Mouse (Mus musculus) forebrain, embryonic 11.5 days (tissue): ENCODE data around the gene Sult6b1. TPM values are rescaled to one million over a fixed set of nuclear protein-coding genes. Genes with fewer than 3 reads are reported as not detected.

Experiments
- ATAC-seq: fragments of 200-750 bp; cut with Nextera tagmentation; replicated peaks from 2 replicates; pipeline ENCODE4 v1.8.0; 2017; ENCODE audit warnings: moderate TSS enrichment; ENCODE audit not compliant: low FRiP score
- DNase-seq: peaks from one replicate; pipeline ENCODE4 v3.0.0-alpha.2; 2017; ENCODE audit warnings: low spot score
- H3K27ac ChIP-seq: fragments of 300-500 bp; sonication (generic); 2 replicates; pipeline ENCODE4 v1.5.1; 2014; ENCODE audit warnings: low read depth, low read length
- H3K27me3 ChIP-seq: fragments of 300-500 bp; sonication (generic); 2 replicates; pipeline ENCODE4 v1.6.1; 2014; ENCODE audit warnings: mild to moderate bottlenecking, low read length, mixed read lengths; ENCODE audit not compliant: control insufficient read depth, insufficient read depth
- H3K36me3 ChIP-seq: fragments of 300-500 bp; sonication (generic); 2 replicates; pipeline ENCODE4 v1.6.1; 2014; ENCODE audit warnings: mild to moderate bottlenecking, low read length, moderate library complexity, mixed read lengths; ENCODE audit not compliant: control insufficient read depth, insufficient read depth
- H3K4me1 ChIP-seq: fragments of 300-500 bp; sonication (generic); replicated peaks from 2 replicates; pipeline ENCODE4 v1.6.1; 2014; ENCODE audit warnings: low read length, mixed read lengths; ENCODE audit not compliant: control insufficient read depth, insufficient read depth
- H3K4me2 ChIP-seq: fragments of 300-500 bp; sonication (generic); 2 replicates; pipeline ENCODE4 v1.6.1; 2014; ENCODE audit warnings: low read depth, mild to moderate bottlenecking, low read length, moderate library complexity, mixed read lengths; ENCODE audit not compliant: severe bottlenecking
- H3K4me3 ChIP-seq: fragments of 300-500 bp; sonication (generic); 2 replicates; pipeline ENCODE4 v1.5.1; 2014; ENCODE audit warnings: low read depth, low read length
- H3K9ac ChIP-seq: fragments of 300-500 bp; sonication (generic); 2 replicates; pipeline ENCODE4 v1.6.1; 2014; ENCODE audit warnings: low read length
- H3K9me3 ChIP-seq: fragments of 300-500 bp; sonication (generic); 2 replicates; pipeline ENCODE4 v1.6.1; 2016; ENCODE audit warnings: low read length, mixed read lengths; ENCODE audit not compliant: control insufficient read depth
- WGBS: fragments of 180-500 bp; shearing (Covaris S2); extraction: QIAGEN DNeasy Blood & Tissue Kit; methylation state at CpG from one replicate; pipeline ENCODE4 v1.1.7; 2014; 5-methylcytosine and 5-hydroxymethylcytosine counted together
- polyA plus RNA-seq: library from polyadenylated mRNA; unstranded; fragments of >200 nt; fragmentation: Nextera tagmentation; extraction: Ambion mirVana; gene quantifications from 2 replicates; pipeline ENCODE4 v1.2.1, GENCODE M21; 2014

Gene Sult6b1
- 0.33 TPM in 1 of 2 replicates, not detected in the other for polyA plus RNA-seq

GRCm38 (mm10) chr17:78906892-78907291 is at the start of gene Sult6b1:
TSS of gene Sult6b1 (minus strand) at chr17:78906992.
- no peak within 1 kb of the TSS for H3K9ac ChIP-seq
- H3K4me3 ChIP-seq, result no peak within 1 kb of the TSS
- no peak for ATAC-seq
- H3K27ac ChIP-seq, result no peak within 1 kb of the TSS
- 84% methylated on average over 5 of the region's 5 CpGs for WGBS
- no peaks in the 10 kb centered on the region for H3K27me3 ChIP-seq
- no peak for DNase-seq
- no peaks in the 10 kb centered on the region for H3K9me3 ChIP-seq
- H3K4me1 ChIP-seq, result no peaks in the 10 kb centered on the region
- no peaks in the 10 kb centered on the region for H3K36me3 ChIP-seq
- no peak within 1 kb of the TSS for H3K4me2 ChIP-seq

GRCm38 (mm10) chr17:78953240-78953639 is 46.4 kb upstream of the Sult6b1 start:
- H3K27me3 ChIP-seq, result no peaks in the 10 kb centered on the region
- H3K27ac ChIP-seq, result no peak overlapping the region
- no peak overlapping the region for H3K4me3 ChIP-seq
- H3K4me2 ChIP-seq, result no peak overlapping the region
- H3K9me3 ChIP-seq, result no peaks in the 10 kb centered on the region
- 93% methylated on average over 8 of the region's 8 CpGs for WGBS
- peaks cover 2% of the 10 kb centered on the region; the same call in 1 of the 2 replicates for H3K36me3 ChIP-seq
- no peak overlapping the region for H3K9ac ChIP-seq
- H3K4me1 ChIP-seq, result no peaks in the 10 kb centered on the region
- no peak for DNase-seq
- no peak for ATAC-seq

GRCm38 (mm10) chr17:78952070-78952469 is 45.3 kb upstream of the Sult6b1 start:
- WGBS, result 90% methylated on average over 5 of the region's 5 CpGs
- no peaks in the 10 kb centered on the region for H3K9me3 ChIP-seq
- DNase-seq (no peak), ATAC-seq (no peak)
- no peak overlapping the region for H3K4me2 ChIP-seq
- no peaks in the 10 kb centered on the region for H3K4me1 ChIP-seq
- H3K36me3 ChIP-seq, result peaks cover 2% of the 10 kb centered on the region; the same call in 1 of the 2 replicates
- no peak overlapping the region for H3K27ac ChIP-seq
- no peak overlapping the region for H3K9ac ChIP-seq
- H3K4me3 ChIP-seq, result no peak overlapping the region
- H3K27me3 ChIP-seq, result no peaks in the 10 kb centered on the region

GRCm38 (mm10) chr17:78951225-78951624 is 44.4 kb upstream of the Sult6b1 start:
- H3K27me3 ChIP-seq, result no peaks in the 10 kb centered on the region
- H3K4me1 ChIP-seq, result no peaks in the 10 kb centered on the region
- no peak overlapping the region for H3K4me2 ChIP-seq
- WGBS, result 97% methylated on average over 5 of the region's 5 CpGs
- H3K36me3 ChIP-seq, result peaks cover 2% of the 10 kb centered on the region; the same call in 1 of the 2 replicates
- no peak for ATAC-seq
- no peaks in the 10 kb centered on the region for H3K9me3 ChIP-seq
- no peak overlapping the region for H3K4me3 ChIP-seq
- no peak overlapping the region for H3K27ac ChIP-seq
- no peak overlapping the region for H3K9ac ChIP-seq
- no peak for DNase-seq

- H3K27me3 ChIP-seq, result no peaks in the 10 kb centered on the region
- no peak overlapping the region for H3K9ac ChIP-seq
- DNase-seq, result no peak
- H3K9me3 ChIP-seq, result no peaks in the 10 kb centered on the region
- no peaks in the 10 kb centered on the region; the same call in 1 of the 2 replicates for H3K36me3 ChIP-seq
- H3K27ac ChIP-seq, result no peak overlapping the region
- no peak overlapping the region for H3K4me2 ChIP-seq
- H3K4me1 ChIP-seq, result 0 out of 2 replicates have a peak, but pooled peaks cover under 1% of the 10 kb centered on the region
- no peak overlapping the region for H3K4me3 ChIP-seq
- 61% methylated on average over 11 of the region's 11 CpGs for WGBS
- ATAC-seq, result no peak
These were observed 35.8 kb upstream of the Sult6b1 start for GRCm38 (mm10) chr17:78942579-78942978.

- 98% methylated on average over 4 of the region's 4 CpGs for WGBS
- H3K27ac ChIP-seq, result no peak overlapping the region
- H3K27me3 ChIP-seq, result no peaks in the 10 kb centered on the region
- no peaks in the 10 kb centered on the region for H3K36me3 ChIP-seq
- DNase-seq (no peak), ATAC-seq (no peak)
- 0 out of 2 replicates have a peak, but pooled peaks cover 5% of the 10 kb centered on the region for H3K4me1 ChIP-seq
- H3K9ac ChIP-seq, result no peak overlapping the region
- H3K9me3 ChIP-seq, result no peaks in the 10 kb centered on the region
- H3K4me3 ChIP-seq, result no peak overlapping the region
- no peak overlapping the region for H3K4me2 ChIP-seq
These were observed 32.1 kb upstream of the Sult6b1 start for GRCm38 (mm10) chr17:78938927-78939326.

- H3K4me2 ChIP-seq, result peak overlapping the region; percentile 70
- H3K4me1 ChIP-seq, result 0 out of 2 replicates have a peak, but pooled peaks cover 5% of the 10 kb centered on the region
- WGBS, result 9% methylated on average over 26 of the region's 26 CpGs
- H3K27ac ChIP-seq, result peak overlapping the region; percentile 4; the same call in 1 of the 2 replicates
- H3K27me3 ChIP-seq, result no peaks in the 10 kb centered on the region
- H3K4me3 ChIP-seq, result peak overlapping the region; percentile 49
- DNase-seq (no peak), ATAC-seq (no peak; the same call in 1 of the 2 replicates)
- H3K36me3 ChIP-seq, result no peaks in the 10 kb centered on the region
- peak overlapping the region; percentile 62 for H3K9ac ChIP-seq
- H3K9me3 ChIP-seq, result no peaks in the 10 kb centered on the region
These were observed 30.5 kb upstream of the Sult6b1 start for GRCm38 (mm10) chr17:78937229-78937853.

- Histone ChIP-seq H3K9me3 (no peaks in the 10 kb centered on the region), H3K27me3 (no peaks in the 10 kb centered on the region), H3K36me3 (no peaks in the 10 kb centered on the region; the same call in 1 of the 2 replicates), H3K4me2 (peak within 1 kb of the TSS; percentile 70), H3K4me1 (0 out of 2 replicates have a peak, but pooled peaks cover 5% of the 10 kb centered on the region), H3K9ac (peak within 1 kb of the TSS; percentile 62), H3K27ac (peak within 1 kb of the TSS; percentile 4; the same call in 1 of the 2 replicates), H3K4me3 (peak within 1 kb of the TSS; percentile 49)
- peak; percentile 100 for ATAC-seq
- WGBS, result under 1% methylated on average over 45 of the region's 45 CpGs
- DNase-seq, result peak; percentile 97
These were observed 29.9 kb upstream of the Sult6b1 start, which contains the start of the genes Cebpz and Ndufaf7 for GRCm38 (mm10) chr17:78936466-78937228. TSS of gene Cebpz (minus strand) at chr17:78937066. TSS of gene Ndufaf7 (plus strand) at chr17:78937136.
